Mouse (Mus musculus) ES-Bruce4 (cell line): ENCODE data around the gene Iqcn.

Experiments used
- CTCF ChIP-seq: IDR thresholded peaks from one replicate; pipeline ENCODE4 v1.8.1; 2011; ENCODE audit warnings: low read depth, low read length
- POLR2A ChIP-seq: IDR thresholded peaks from one replicate; pipeline ENCODE4 v1.8.1; 2011; ENCODE audit warnings: low read length; ENCODE audit not compliant: insufficient read depth

GRCm38 (mm10) chr8:70682692-70683091, 20.6 kb upstream of the Iqcn start:
- no peak for TF ChIP-seq CTCF
- no peak for TF ChIP-seq POLR2A
